Mouse (Mus musculus): ENCODE results near the gene Tchp. TPM values are rescaled to one million over a fixed set of nuclear protein-coding genes. Genes with fewer than 3 reads are reported as not detected.

The Tchp gene
- polyA plus RNA-seq, 1 experiment from 2014 or later = 21.7 TPM

DNA sequence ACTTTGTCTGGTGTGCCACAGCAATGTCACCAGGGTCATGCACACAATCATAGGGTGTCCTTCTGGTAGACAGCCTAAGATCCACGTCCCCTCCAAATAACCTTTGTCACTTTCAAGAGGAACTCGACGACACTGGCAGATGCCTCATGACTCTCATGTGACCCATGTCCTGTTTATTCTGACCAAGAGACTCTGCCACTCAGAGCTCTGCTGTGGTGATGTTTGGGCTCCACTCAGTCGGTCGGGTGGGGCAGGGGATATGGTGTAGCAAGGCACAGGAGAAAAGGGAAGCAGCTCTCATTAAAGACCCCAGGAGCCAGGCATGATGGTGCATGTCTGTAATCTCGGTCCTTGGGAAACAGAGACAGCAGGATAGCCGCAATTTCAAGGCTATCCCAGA, 8.5 kb upstream of the Tchp start:
- no peak overlapping the region for H3K27ac ChIP-seq
- no peak for ATAC-seq (ENCODE audit: insufficient number of reproducible peaks, insufficient read depth, low FRiP score, low TSS enrichment)
- H3K4me2 ChIP-seq (replicated peaks) = no peak overlapping the region
- no peak overlapping the region for H3K9ac ChIP-seq
- no peaks in the 10 kb centered on the region for H3K9me3 ChIP-seq
- WGBS = 58% methylated on average over 7 of the region's 7 CpGs
- no peaks in the 10 kb centered on the region for H3K36me3 ChIP-seq
- no peaks in the 10 kb centered on the region for H3K27me3 ChIP-seq
- H3K4me1 ChIP-seq = no peaks in the 10 kb centered on the region
- no peak overlapping the region for H3K4me3 ChIP-seq

DNA sequence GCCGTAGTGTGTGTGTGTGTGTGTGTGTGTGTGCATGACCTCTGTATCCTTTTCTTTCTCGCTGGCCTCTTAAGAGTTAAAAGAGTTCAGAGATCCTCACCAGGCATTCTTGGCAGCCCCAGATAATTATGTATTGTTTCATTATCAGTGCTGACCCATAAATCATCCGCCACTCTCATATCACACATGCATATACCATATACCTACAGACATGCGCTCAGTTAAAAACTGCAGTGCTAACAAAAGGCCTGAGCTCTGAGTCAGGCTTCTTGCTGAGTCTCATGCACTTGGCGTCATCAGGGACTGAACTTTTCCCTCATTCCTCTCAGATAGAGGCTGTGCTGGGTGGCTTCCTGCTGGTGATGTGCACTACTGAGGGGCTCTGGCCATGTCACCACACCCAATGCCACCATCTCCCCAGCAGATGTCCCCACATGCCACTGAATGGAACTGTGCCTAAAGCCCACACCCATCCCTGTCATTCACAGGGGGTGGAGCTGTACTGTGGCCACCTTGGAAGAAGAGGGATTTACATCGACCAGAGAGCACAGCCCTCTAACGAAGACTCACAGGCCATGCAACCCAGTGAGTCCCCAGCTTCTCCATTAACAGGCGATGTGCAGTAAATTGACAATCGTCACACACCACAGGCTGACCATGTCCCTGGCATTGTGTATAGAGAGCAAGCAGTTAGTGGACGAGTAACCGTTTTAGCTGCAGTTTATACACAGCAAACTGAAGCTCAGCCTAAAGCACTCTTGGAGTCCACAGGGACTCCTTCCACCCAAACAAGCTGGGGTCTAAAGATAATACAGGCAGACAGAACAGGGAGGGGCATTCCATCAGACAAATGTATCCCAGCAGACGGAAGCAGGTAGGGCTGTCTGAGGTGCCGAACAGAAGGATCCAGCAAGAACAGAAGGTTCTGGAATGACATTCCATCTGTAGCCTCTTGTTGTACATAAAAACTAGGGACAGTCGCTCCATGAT, 4.9 kb upstream of the Tchp start:
- Histone ChIP-seq H3K27ac (no peak overlapping the region), H3K9me3 (no peaks in the 10 kb centered on the region), H3K4me2 (replicated peaks) (no peak overlapping the region), H3K4me1 (no peaks in the 10 kb centered on the region), H3K9ac (no peak overlapping the region), H3K27me3 (no peaks in the 10 kb centered on the region), H3K36me3 (no peaks in the 10 kb centered on the region), H3K4me3 (no peak overlapping the region)
- ATAC-seq (ENCODE audit: insufficient number of reproducible peaks, insufficient read depth, low FRiP score, low TSS enrichment) = no peak
- 65% methylated on average over 14 of the region's 14 CpGs for WGBS

DNA sequence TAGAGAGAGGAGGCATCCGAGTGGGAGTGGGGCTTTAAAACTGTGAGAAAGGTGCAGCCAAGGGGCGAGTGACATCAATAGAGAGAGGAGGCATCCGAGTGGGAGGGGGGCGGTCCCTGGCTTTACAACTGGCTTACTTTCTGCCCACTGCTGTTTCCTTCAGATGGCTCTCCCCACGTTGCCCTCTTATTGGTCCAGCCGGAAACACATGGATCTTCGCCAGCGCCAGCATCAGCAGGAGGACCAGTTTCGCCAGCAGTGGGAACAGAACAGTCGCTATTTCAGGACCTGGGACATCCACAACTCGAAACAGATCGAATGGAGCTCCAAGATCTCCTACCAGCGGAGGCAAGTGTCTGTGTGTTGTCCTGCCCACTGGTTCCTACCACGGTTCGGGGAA, 931 bp downstream of the Tchp start:
- Histone ChIP-seq H3K4me1 (peaks cover 9% of the 10 kb centered on the region), H3K27me3 (no peaks in the 10 kb centered on the region), H3K36me3 (peaks cover 36% of the 10 kb centered on the region), H3K4me2 (replicated peaks) (peak overlapping the region; percentile 88), H3K4me3 (peak overlapping the region; percentile 87), H3K9me3 (no peaks in the 10 kb centered on the region), H3K27ac (no peak overlapping the region), H3K9ac (peak overlapping the region; percentile 80)
- no peak for ATAC-seq (ENCODE audit: insufficient number of reproducible peaks, insufficient read depth, low FRiP score, low TSS enrichment)
- 47% methylated on average over 15 of the region's 15 CpGs for WGBS

- no peak overlapping the region for H3K27ac ChIP-seq
- H3K4me3 ChIP-seq = no peak overlapping the region
- H3K4me1 ChIP-seq = peaks cover 9% of the 10 kb centered on the region
- no peak for ATAC-seq (ENCODE audit: insufficient number of reproducible peaks, insufficient read depth, low FRiP score, low TSS enrichment)
- peaks cover 44% of the 10 kb centered on the region for H3K36me3 ChIP-seq
- H3K9me3 ChIP-seq = no peaks in the 10 kb centered on the region
- no peak overlapping the region for H3K4me2 ChIP-seq (replicated peaks)
- 93% methylated on average over 21 of the region's 21 CpGs for WGBS
- no peak overlapping the region for H3K9ac ChIP-seq
- H3K27me3 ChIP-seq = no peaks in the 10 kb centered on the region
These were observed 1.8 kb downstream of the Tchp start for GRCm38 (mm10) chr5:114709357-114709756.

GRCm38 (mm10) chr5:114714551-114714950, 7.0 kb downstream of the Tchp start:
- no peak for ATAC-seq (ENCODE audit: insufficient number of reproducible peaks, insufficient read depth, low FRiP score, low TSS enrichment)
- H3K4me1 ChIP-seq = no peaks in the 10 kb centered on the region
- H3K27ac ChIP-seq = no peak overlapping the region
- 92% methylated on average over 18 of the region's 18 CpGs for WGBS
- no peak overlapping the region for H3K9ac ChIP-seq
- no peaks in the 10 kb centered on the region for H3K9me3 ChIP-seq
- no peak overlapping the region for H3K4me3 ChIP-seq
- peaks cover 89% of the 10 kb centered on the region for H3K36me3 ChIP-seq
- H3K27me3 ChIP-seq = no peaks in the 10 kb centered on the region
- H3K4me2 ChIP-seq (replicated peaks) = no peak overlapping the region

- no peaks in the 10 kb centered on the region for H3K4me1 ChIP-seq
- H3K9me3 ChIP-seq = no peaks in the 10 kb centered on the region
- no peak overlapping the region for H3K27ac ChIP-seq
- H3K36me3 ChIP-seq = peaks cover 95% of the 10 kb centered on the region
- no peak overlapping the region for H3K4me3 ChIP-seq
- H3K4me2 ChIP-seq (replicated peaks) = no peak overlapping the region
- H3K9ac ChIP-seq = no peak overlapping the region
- no peak for ATAC-seq (ENCODE audit: insufficient number of reproducible peaks, insufficient read depth, low FRiP score, low TSS enrichment)
- H3K27me3 ChIP-seq = no peaks in the 10 kb centered on the region
- WGBS = 90% methylated on average over 12 of the region's 12 CpGs
These were observed 9.7 kb downstream of the Tchp start for GRCm38 (mm10) chr5:114717292-114717691.

DNA sequence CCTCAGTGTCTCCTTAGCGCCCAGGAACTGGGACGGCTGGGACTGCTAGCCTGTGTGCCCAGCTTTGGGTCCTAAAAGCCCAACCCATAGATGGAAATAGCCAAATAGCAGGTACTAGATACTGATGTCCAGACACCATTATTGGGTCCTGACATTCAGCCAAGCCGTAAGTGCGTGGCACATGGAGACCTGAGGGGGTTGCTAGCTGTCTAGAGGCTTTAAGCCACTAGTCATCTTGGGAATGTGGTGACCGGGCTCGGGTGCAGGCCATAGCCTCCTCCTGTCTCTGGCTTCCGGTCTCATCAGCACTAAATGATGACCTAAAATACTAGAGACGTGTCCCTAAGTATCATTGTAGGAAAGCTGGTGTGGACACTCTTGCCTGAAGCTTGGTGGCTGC, 10.4 kb downstream of the Tchp start:
- Histone ChIP-seq H3K36me3 (peaks cover 97% of the 10 kb centered on the region), H3K4me1 (no peaks in the 10 kb centered on the region), H3K4me3 (no peak overlapping the region), H3K9me3 (no peaks in the 10 kb centered on the region), H3K4me2 (replicated peaks) (no peak overlapping the region), H3K27me3 (no peaks in the 10 kb centered on the region), H3K27ac (no peak overlapping the region), H3K9ac (no peak overlapping the region)
- 87% methylated on average over 8 of the region's 8 CpGs for WGBS
- no peak for ATAC-seq (ENCODE audit: insufficient number of reproducible peaks, insufficient read depth, low FRiP score, low TSS enrichment)

- no peaks in the 10 kb centered on the region for H3K27me3 ChIP-seq
- 91% methylated on average over 13 of the region's 13 CpGs for WGBS
- H3K9ac ChIP-seq = no peak overlapping the region
- no peak overlapping the region for H3K27ac ChIP-seq
- no peaks in the 10 kb centered on the region for H3K9me3 ChIP-seq
- ATAC-seq (ENCODE audit: insufficient number of reproducible peaks, insufficient read depth, low FRiP score, low TSS enrichment) = no peak
- H3K4me3 ChIP-seq = no peak overlapping the region
- H3K4me1 ChIP-seq = no peaks in the 10 kb centered on the region
- peaks cover 96% of the 10 kb centered on the region for H3K36me3 ChIP-seq
- H3K4me2 ChIP-seq (replicated peaks) = no peak overlapping the region
These were observed 10.9 kb downstream of the Tchp start for GRCm38 (mm10) chr5:114718483-114718882.

DNA sequence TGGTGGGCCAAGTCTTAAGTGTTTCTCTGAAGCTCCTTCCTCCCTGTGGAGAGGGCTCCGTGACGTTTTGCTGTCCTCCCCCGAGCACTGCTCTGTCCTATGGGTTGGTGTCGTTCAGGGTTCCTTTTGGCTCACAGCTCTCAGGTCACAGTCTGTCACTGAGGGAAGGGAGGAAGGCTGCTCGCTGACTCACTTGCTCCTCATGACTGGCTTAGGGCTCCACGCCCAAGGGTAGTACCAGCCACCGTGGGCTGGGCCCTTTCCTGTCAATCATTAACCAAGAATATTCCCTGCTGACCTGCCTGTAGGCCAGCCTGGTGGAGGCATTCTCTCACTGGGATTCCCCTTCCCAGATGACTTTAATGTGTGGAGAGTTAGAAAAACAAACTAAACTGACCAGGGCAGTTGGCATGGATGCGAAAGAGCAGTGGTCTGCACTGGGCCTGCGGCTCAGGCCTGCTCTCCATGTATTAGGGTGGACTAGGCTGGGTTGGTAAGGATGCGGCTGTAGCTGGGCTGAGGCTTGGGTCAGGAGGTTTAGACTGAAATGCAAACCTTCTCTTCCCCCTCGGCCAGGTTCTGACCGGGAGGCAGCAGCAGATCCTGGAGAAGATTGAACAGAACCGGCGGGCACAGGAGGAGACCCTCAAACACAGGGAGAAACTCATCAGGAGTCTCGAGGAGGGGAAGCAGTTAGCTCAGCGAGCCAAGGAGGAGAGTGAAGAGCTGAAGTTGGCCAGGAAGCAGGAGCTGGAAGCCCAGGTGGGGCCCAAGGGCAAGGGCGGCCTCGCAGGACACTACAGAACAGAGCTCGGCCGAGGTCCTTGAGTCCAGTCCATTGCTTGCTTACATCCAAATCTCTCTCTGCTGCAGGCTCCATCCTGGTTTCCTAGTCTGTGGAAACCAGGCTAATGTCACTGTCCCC, 11.7 kb downstream of the Tchp start:
- Histone ChIP-seq H3K9ac (no peak overlapping the region), H3K9me3 (0 out of 2 replicates have a peak, but pooled peaks cover 3% of the 10 kb centered on the region), H3K4me3 (no peak overlapping the region), H3K4me2 (replicated peaks) (no peak overlapping the region), H3K27me3 (no peaks in the 10 kb centered on the region), H3K27ac (no peak overlapping the region), H3K36me3 (peaks cover 96% of the 10 kb centered on the region), H3K4me1 (no peaks in the 10 kb centered on the region)
- ATAC-seq (ENCODE audit: insufficient number of reproducible peaks, insufficient read depth, low FRiP score, low TSS enrichment) = no peak
- 89% methylated on average over 20 of the region's 20 CpGs for whole genome bisulfite sequencing

DNA sequence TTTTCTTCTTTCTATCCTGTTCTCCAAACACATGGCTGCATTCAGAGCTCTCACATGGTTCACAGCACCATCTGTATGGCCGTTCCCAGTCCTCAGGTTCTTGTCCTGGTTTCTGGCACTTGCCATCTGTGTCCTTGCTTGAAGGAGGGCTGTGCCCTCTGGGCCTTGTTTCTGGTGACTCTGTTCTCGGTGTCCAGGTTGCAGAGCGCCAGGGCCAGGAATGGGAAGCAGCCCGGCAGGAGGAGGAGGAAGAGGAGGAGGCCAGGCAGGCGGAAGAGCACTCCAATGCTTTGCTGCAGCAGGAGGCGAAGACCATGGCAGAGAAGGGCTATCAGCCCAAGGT, 12.3 kb downstream of the Tchp start:
- ATAC-seq (ENCODE audit: insufficient number of reproducible peaks, insufficient read depth, low FRiP score, low TSS enrichment) = no peak
- no peak overlapping the region for H3K4me2 ChIP-seq (replicated peaks)
- H3K9me3 ChIP-seq = 0 out of 2 replicates have a peak, but pooled peaks cover 5% of the 10 kb centered on the region
- H3K4me1 ChIP-seq = no peaks in the 10 kb centered on the region
- H3K27ac ChIP-seq = no peak overlapping the region
- H3K27me3 ChIP-seq = no peaks in the 10 kb centered on the region
- H3K9ac ChIP-seq = no peak overlapping the region
- 92% methylated on average over 6 of the region's 6 CpGs for WGBS
- H3K4me3 ChIP-seq = no peak overlapping the region
- H3K36me3 ChIP-seq = peaks cover 93% of the 10 kb centered on the region

- Histone ChIP-seq H3K4me1 (no peaks in the 10 kb centered on the region), H3K9me3 (0 out of 2 replicates have a peak, but pooled peaks cover 5% of the 10 kb centered on the region), H3K9ac (no peak overlapping the region), H3K4me3 (no peak overlapping the region), H3K27ac (no peak overlapping the region), H3K36me3 (peaks cover 91% of the 10 kb centered on the region), H3K27me3 (no peaks in the 10 kb centered on the region), H3K4me2 (replicated peaks) (no peak overlapping the region)
- 92% methylated on average over 11 of the region's 11 CpGs for WGBS
- no peak for ATAC-seq (ENCODE audit: insufficient number of reproducible peaks, insufficient read depth, low FRiP score, low TSS enrichment)
These were observed 13.2 kb downstream of the Tchp start for GRCm38 (mm10) chr5:114720784-114721183.

Data from embryonic facial prominence, embryonic 12.5 days (tissue).